Mouse (Mus musculus) limb, embryonic 15.5 days (tissue): ENCODE data around the gene Cadm1. TPM values are rescaled to one million over a fixed set of nuclear protein-coding genes. Genes with fewer than 3 reads are reported as not detected.
A peak's percentile ranks its signal among the peaks of the same experiment; 100 is the strongest.

ENCODE experiments used
- ATAC-seq: fragments of 200-750 bp; cut with Nextera tagmentation; 2 replicates; pipeline ENCODE4 v1.8.0; 2017; ENCODE audit warnings: low read depth, moderate TSS enrichment; ENCODE audit not compliant: insufficient number of reproducible peaks, low FRiP score, low TSS enrichment
- H3K27ac ChIP-seq: fragments of 300-500 bp; sonication (generic); 2 replicates; pipeline ENCODE4 v1.5.1; 2015; ENCODE audit warnings: moderate library complexity, mild to moderate bottlenecking, inconsistent platforms
- H3K27me3 ChIP-seq: fragments of 300-500 bp; sonication (generic); 2 replicates; pipeline ENCODE4 v1.6.1; 2015; ENCODE audit warnings: inconsistent platforms
- H3K36me3 ChIP-seq: fragments of 300-500 bp; sonication (generic); 2 replicates; pipeline ENCODE4 v1.6.1; 2015; ENCODE audit warnings: inconsistent platforms
- H3K4me1 ChIP-seq: fragments of 300-500 bp; sonication (generic); 2 replicates; pipeline ENCODE4 v1.6.1; 2015; ENCODE audit warnings: inconsistent platforms
- H3K4me2 ChIP-seq: fragments of 300-500 bp; sonication (generic); 2 replicates; pipeline ENCODE4 v1.6.1; 2015; ENCODE audit warnings: mild to moderate bottlenecking, inconsistent platforms
- H3K4me3 ChIP-seq: fragments of 300-500 bp; sonication (generic); 2 replicates; pipeline ENCODE4 v1.5.1; 2015; ENCODE audit warnings: mild to moderate bottlenecking, inconsistent platforms
- H3K9ac ChIP-seq: fragments of 300-500 bp; sonication (generic); 2 replicates; pipeline ENCODE4 v1.6.1; 2015; ENCODE audit warnings: inconsistent platforms
- H3K9me3 ChIP-seq: fragments of 300-500 bp; sonication (generic); 2 replicates; pipeline ENCODE4 v1.6.1; 2016; ENCODE audit warnings: inconsistent platforms
- WGBS: fragments of 180-500 bp; shearing (Covaris S2); methylation state at CpG from one replicate; pipeline ENCODE4 v1.1.7; 2015; 5-methylcytosine and 5-hydroxymethylcytosine counted together
- polyA plus RNA-seq: library from polyadenylated mRNA; unstranded; fragments of >200 nt; fragmentation: Nextera tagmentation; extraction: Ambion mirVana; gene quantifications from 2 replicates; pipeline ENCODE4 v1.2.1, GENCODE M21; 2015

Cadm1 gene
- polyA plus RNA-seq, 1 experiment from 2014 or later: 30.0 TPM

DNA sequence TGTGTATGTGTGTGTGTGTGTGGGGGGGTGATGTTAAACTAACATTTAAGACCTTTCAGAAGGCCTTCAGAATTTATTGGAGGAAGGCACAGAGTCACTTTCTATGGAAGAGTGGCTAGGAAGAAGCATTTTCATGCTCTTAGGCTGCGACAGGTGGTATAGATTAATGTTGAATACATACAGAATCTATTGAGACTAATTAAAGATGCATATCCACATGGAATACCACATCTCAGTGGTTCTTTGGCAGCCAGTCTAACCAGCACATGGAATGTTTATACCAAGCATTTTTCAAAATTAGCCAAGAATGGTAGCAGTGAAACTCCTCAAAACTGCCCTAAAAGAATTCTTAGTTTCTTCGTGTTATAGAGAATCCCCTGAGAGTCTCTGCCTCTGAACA is 227.8 kb downstream of the Cadm1 start:
- WGBS: 57% methylated on average over 2 of the region's 2 CpGs
- H3K9me3 ChIP-seq: no peaks in the 10 kb centered on the region
- no peak overlapping the region for H3K4me2 ChIP-seq
- no peak for ATAC-seq
- no peak overlapping the region for H3K4me3 ChIP-seq
- peaks cover 13% of the 10 kb centered on the region for H3K4me1 ChIP-seq
- H3K9ac ChIP-seq: no peak overlapping the region
- H3K36me3 ChIP-seq: no peaks in the 10 kb centered on the region
- H3K27ac ChIP-seq: no peak overlapping the region
- no peaks in the 10 kb centered on the region for H3K27me3 ChIP-seq

DNA sequence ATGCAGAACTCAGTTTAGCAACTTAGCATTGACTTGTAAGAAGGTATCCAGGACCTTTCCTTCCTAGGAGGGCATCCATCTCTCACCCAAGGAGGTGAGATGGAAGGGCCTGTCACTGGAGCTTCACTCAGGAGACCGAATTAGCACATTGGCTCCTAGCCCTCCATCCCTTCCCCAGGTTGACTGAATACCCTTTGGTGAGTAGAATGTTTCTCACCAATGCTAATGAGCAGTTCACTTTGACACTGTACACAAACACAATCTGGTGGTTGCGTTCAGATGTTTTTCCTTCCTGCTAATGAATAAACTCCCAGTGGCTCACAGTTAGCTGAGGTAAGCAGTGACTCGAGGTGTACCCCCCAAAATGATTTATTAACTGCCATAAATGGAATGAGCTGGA is 228.3 kb downstream of the Cadm1 start:
- Histone ChIP-seq H3K4me2 (no peak overlapping the region), H3K9me3 (no peaks in the 10 kb centered on the region), H3K9ac (no peak overlapping the region), H3K36me3 (no peaks in the 10 kb centered on the region), H3K27ac (no peak overlapping the region), H3K27me3 (no peaks in the 10 kb centered on the region), H3K4me1 (peaks cover 10% of the 10 kb centered on the region), H3K4me3 (no peak overlapping the region)
- WGBS: 62% methylated on average over 3 of the region's 3 CpGs
- no peak for ATAC-seq

DNA sequence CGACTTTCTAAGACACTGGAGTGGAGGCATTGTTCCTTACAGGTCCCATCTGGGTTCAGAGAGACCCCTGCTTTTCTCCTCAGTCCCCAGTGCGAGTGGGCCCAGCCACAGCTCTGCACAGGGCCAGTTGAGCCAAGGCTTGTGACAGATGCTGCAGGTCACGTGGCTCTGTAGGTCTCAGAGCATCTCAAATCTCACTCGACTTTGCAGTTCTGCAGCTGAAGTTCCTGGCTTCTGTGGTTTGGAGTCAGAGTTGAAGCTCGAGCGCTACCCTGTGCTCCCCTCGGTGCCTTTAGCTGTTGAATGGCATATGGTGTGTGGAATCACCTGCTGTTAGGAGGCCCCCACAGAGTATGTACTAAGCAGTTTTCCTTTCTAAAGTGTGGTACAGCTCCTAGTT is 229.8 kb downstream of the Cadm1 start:
- no peak overlapping the region for H3K9ac ChIP-seq
- no peak overlapping the region for H3K4me3 ChIP-seq
- H3K4me1 ChIP-seq: peaks cover 7% of the 10 kb centered on the region
- H3K27ac ChIP-seq: no peak overlapping the region
- no peaks in the 10 kb centered on the region for H3K36me3 ChIP-seq
- no peaks in the 10 kb centered on the region for H3K27me3 ChIP-seq
- H3K9me3 ChIP-seq: no peaks in the 10 kb centered on the region
- H3K4me2 ChIP-seq: no peak overlapping the region
- ATAC-seq: no peak
- WGBS: 47% methylated on average over 7 of the region's 7 CpGs

DNA sequence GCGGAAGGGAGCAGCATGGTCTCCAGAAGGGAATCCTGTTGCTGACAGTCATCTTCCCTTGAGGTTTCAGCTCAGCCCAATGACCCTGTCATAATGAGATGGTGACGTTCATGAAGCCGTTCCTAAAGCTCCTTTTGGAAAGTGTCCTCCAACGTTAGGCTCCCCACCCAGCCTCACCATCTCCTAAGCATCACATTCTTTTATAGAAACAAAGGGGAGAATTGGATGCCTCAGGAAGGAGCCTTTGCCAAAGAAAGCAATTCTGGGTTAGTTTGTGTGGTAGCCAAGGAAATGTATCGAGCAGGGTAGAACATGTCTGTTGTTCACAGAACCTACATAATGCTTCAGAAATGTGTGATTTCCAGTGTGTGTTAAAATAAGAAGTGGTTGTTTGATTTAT is 231.6 kb downstream of the Cadm1 start:
- H3K9ac ChIP-seq: no peak overlapping the region
- no peak overlapping the region for H3K4me2 ChIP-seq
- H3K27ac ChIP-seq: no peak overlapping the region
- no peaks in the 10 kb centered on the region for H3K9me3 ChIP-seq
- no peaks in the 10 kb centered on the region for H3K36me3 ChIP-seq
- no peak overlapping the region for H3K4me3 ChIP-seq
- no peaks in the 10 kb centered on the region; the same call in 1 of the 2 replicates for H3K4me1 ChIP-seq
- ATAC-seq: no peak
- H3K27me3 ChIP-seq: no peaks in the 10 kb centered on the region
- WGBS: 70% methylated on average over 5 of the region's 5 CpGs

DNA sequence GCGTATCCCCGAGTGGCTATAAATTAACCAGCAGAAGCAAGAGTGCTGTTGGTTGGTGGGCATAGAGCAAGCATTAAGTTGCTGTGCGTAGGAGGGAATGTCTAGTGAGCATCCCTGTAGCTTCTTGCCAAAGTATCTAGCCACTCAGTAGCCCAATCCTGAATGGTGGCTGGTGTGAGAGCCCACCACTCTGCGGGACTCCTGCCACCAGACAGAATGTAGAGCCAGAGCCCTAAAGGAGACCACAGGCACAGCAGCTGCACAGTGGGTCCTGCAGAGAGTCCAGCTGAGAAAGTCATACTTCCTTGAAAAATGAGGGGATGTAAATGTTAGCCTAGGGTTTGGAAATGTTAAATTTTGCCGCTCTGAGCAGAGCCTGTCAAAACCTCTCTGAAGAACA is 232.9 kb downstream of the Cadm1 start:
- 85% methylated on average over 5 of the region's 5 CpGs for WGBS
- no peak for ATAC-seq
- H3K4me2 ChIP-seq: no peak overlapping the region
- no peak overlapping the region for H3K9ac ChIP-seq
- no peak overlapping the region for H3K27ac ChIP-seq
- no peaks in the 10 kb centered on the region; the same call in 1 of the 2 replicates for H3K4me1 ChIP-seq
- H3K9me3 ChIP-seq: no peaks in the 10 kb centered on the region
- no peak overlapping the region for H3K4me3 ChIP-seq
- H3K27me3 ChIP-seq: no peaks in the 10 kb centered on the region
- H3K36me3 ChIP-seq: no peaks in the 10 kb centered on the region

DNA sequence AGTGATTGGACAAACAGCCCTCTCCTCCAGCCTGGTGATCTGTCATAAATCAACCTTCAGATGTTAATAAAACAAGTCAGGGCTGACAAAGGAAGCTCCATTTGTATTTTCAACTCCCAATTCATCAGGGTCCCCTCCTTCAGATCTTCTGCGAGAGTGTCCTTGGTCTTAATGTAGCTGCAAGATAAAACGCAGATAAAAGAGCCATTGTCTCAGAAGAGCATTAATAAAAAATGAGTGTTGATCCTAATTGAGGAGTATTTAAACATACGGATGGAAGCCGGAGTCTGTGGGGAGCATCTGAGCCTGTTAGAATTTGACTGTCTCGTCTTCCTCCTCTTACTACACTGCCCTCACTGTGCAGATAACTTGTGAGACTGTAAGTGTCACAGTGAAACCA is 234.9 kb downstream of the Cadm1 start:
- H3K4me2 ChIP-seq: no peak overlapping the region
- no peaks in the 10 kb centered on the region for H3K27me3 ChIP-seq
- no peaks in the 10 kb centered on the region for H3K36me3 ChIP-seq
- H3K9ac ChIP-seq: no peak overlapping the region
- H3K9me3 ChIP-seq: no peaks in the 10 kb centered on the region
- 66% methylated on average over 5 of the region's 5 CpGs for WGBS
- H3K4me1 ChIP-seq: no peaks in the 10 kb centered on the region
- ATAC-seq: no peak
- no peak overlapping the region for H3K27ac ChIP-seq
- no peak overlapping the region for H3K4me3 ChIP-seq

DNA sequence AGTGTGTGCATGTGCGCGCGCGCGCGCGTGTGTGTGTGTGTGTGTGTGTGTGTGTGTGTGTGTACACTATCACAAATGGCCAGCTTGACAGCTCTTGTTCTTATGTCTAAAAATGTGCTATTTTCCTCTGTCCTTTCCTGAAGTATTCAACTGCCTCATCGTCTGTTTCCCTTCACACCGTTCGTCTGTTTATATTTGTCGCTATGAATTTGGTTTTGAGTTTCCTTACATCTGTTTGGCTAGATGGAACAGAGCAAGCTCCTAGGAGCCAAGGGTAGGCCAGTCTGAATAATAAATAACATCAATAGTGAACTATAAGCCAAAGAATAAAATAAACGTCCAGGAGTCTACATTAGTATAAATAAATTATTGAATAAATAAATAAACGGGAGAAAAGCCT is 235.3 kb downstream of the Cadm1 start:
- H3K36me3 ChIP-seq: no peaks in the 10 kb centered on the region
- H3K4me2 ChIP-seq: no peak overlapping the region
- H3K9ac ChIP-seq: no peak overlapping the region
- no peak overlapping the region for H3K4me3 ChIP-seq
- H3K27me3 ChIP-seq: no peaks in the 10 kb centered on the region
- ATAC-seq: no peak
- no peaks in the 10 kb centered on the region for H3K9me3 ChIP-seq
- peaks cover 3% of the 10 kb centered on the region for H3K4me1 ChIP-seq
- WGBS: 85% methylated on average over 13 of the region's 13 CpGs
- no peak overlapping the region for H3K27ac ChIP-seq

DNA sequence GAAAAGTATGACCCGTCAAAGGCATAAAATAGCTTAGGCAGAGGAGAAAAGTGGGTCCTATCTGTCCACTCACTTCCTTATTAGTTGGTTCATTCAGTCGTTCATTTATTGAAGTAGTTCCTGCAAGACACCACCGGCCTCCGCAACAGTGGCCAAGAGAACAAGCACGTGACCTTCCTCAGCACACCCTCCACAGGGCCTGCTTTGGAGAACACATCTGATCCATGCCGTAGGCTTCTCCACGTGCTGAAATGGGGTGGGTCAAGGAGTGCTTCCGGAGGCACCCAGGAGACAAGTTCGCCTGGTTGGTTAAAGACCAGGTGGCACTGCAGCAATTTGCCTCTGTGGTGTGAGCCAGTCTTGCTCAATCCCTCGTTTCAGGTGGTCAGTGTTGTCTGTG is 236.4 kb downstream of the Cadm1 start:
- H3K4me3 ChIP-seq: no peak overlapping the region
- no peaks in the 10 kb centered on the region for H3K9me3 ChIP-seq
- no peak overlapping the region for H3K4me2 ChIP-seq
- H3K9ac ChIP-seq: no peak overlapping the region
- H3K4me1 ChIP-seq: peaks cover 11% of the 10 kb centered on the region
- H3K27me3 ChIP-seq: no peaks in the 10 kb centered on the region
- H3K27ac ChIP-seq: no peak overlapping the region
- ATAC-seq: no peak
- no peaks in the 10 kb centered on the region for H3K36me3 ChIP-seq
- 76% methylated on average over 10 of the region's 10 CpGs for WGBS

DNA sequence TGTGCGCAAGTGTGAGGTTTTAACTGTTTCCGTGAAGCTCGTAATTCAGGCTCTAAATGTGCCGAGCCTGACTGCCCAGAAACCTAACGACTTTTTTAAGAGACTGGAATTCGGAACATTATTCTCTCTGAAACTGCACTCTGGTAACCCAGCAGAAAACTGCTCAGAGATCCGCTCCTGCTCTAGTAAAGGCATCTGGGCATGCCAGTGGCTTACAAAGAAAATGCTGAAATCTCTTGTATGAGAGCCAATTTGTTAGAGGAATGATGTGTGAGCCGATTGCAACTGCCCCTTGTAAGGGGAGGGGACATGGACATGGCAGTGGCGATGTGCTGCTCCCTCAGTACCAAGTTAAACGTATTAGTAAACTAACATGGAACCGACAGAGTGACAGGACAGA is 240.9 kb downstream of the Cadm1 start:
- H3K4me3 ChIP-seq: no peak overlapping the region
- 21% methylated on average over 11 of the region's 11 CpGs for WGBS
- H3K36me3 ChIP-seq: no peaks in the 10 kb centered on the region
- H3K9me3 ChIP-seq: no peaks in the 10 kb centered on the region
- H3K9ac ChIP-seq: no peak overlapping the region
- peaks cover 11% of the 10 kb centered on the region for H3K4me1 ChIP-seq
- ATAC-seq: no peak
- peak overlapping the region; percentile 23; the same call in 1 of the 2 replicates for H3K27ac ChIP-seq
- peak overlapping the region; percentile 8; the same call in 1 of the 2 replicates for H3K4me2 ChIP-seq
- no peaks in the 10 kb centered on the region for H3K27me3 ChIP-seq

DNA sequence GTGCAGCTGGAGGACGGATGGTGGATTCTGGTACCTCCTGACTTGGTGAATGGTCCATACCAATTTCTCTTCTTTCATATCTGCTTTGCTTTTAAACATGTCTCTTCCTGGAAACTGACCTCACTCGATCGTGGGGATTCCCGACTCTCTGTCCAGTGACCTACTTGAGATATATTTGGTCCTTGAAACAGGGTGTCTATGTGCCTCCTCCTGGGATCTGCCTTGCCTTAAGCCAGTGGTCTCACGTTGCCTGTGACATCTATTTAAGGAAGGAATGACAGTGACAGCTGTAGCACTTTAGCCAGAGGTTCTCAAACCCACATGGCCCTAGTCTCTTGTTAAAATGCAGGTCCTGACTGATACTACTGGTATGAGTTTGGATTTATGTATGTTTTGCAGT is 242.0 kb downstream of the Cadm1 start:
- Histone ChIP-seq H3K4me3 (no peak overlapping the region), H3K27me3 (no peaks in the 10 kb centered on the region), H3K36me3 (no peaks in the 10 kb centered on the region), H3K9ac (no peak overlapping the region), H3K4me1 (peaks cover 11% of the 10 kb centered on the region), H3K27ac (no peak overlapping the region), H3K4me2 (no peak overlapping the region), H3K9me3 (no peaks in the 10 kb centered on the region)
- WGBS: 72% methylated on average over 5 of the region's 5 CpGs
- ATAC-seq: no peak

DNA sequence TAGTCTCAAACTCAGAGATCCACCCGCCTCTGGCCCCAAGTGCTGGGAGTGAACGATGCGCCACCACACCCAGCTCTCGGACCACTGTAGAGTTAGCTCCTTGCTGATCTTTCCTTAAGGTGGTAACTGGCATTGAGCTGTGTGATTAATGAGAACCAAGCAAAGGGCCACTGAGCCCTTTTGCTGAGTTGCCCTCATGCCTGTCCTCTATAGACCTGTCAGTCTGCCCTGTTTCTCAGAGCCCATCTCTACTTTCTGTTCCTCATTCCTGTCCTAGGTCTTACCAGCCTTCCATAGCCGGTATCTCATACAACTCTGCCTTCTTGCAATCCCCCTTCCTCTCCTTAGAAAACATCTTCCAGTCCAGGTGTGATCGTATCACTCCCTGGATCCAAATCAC is 242.8 kb downstream of the Cadm1 start:
- ATAC-seq: no peak
- no peak overlapping the region for H3K27ac ChIP-seq
- 89% methylated on average over 6 of the region's 6 CpGs for WGBS

DNA sequence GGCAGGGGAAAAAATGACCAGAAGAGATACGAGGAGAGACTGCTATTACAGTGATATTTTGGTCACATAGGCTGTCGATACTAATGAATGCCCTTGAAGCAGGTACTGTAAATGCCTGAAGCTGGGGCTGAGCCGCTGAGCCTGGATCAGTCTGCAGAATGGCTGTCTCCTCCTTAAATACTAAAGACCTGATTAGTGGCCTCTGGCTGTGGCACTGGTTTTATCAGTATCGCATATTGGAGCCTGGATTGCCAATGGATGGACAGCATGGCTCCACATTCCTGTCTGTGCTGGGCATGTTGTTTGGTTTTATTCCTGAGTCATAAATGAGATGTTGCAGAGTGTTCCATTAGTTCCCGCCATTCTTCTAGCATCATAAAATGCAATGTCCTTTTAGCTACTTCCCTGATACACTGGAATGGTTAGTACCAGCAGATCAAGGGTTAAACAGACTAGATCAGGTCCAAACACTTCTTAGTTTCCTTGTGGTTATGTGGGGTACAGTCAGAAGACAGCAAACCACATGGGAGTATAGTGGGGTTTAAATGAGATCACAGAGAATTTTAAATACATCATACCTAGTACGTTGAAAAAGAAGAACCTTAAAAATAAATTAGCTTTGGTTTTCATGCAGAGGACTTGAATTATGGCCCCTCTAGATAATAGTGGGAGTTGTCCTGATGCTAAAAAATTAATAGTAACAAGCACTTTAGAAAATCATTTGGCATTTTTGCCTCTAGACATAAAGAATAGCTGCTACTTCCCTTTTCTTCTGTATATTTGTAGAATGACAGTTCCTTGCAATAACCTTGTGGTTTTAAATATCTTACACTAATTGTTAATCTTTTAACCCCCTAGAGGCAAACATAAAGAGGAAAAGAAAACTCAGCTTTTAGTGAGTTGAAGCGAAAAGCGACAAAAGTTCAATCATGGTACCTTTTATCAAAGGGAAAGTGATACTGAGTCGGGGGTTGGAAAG is 247.3 kb downstream of the Cadm1 start:
- no peak overlapping the region for H3K27ac ChIP-seq
- WGBS: 71% methylated on average over 9 of the region's 9 CpGs
- no peaks in the 10 kb centered on the region for H3K36me3 ChIP-seq
- no peak for ATAC-seq
- no peak overlapping the region for H3K9ac ChIP-seq
- no peaks in the 10 kb centered on the region for H3K27me3 ChIP-seq
- H3K4me2 ChIP-seq: no peak overlapping the region
- H3K4me3 ChIP-seq: no peak overlapping the region
- H3K9me3 ChIP-seq: no peaks in the 10 kb centered on the region
- H3K4me1 ChIP-seq: peaks cover 2% of the 10 kb centered on the region

More for the DNA sequence above, 242.8 kb downstream of the Cadm1 start:
- no peak overlapping the region for H3K4me2 ChIP-seq
- no peak overlapping the region for H3K9ac ChIP-seq
- no peaks in the 10 kb centered on the region for H3K27me3 ChIP-seq
- peaks cover 11% of the 10 kb centered on the region for H3K4me1 ChIP-seq
- no peaks in the 10 kb centered on the region for H3K9me3 ChIP-seq
- H3K36me3 ChIP-seq: no peaks in the 10 kb centered on the region
- no peak overlapping the region for H3K4me3 ChIP-seq
